Mouse (Mus musculus) cerebellum, postnatal 25 days (tissue): ENCODE data around the gene Dock8.

ENCODE experiments used
- DNase-seq, 2 experiments: peaks; one replicate each; pipeline ENCODE4 v3.0.0; 2021; ENCODE audit warnings: mixed read lengths in 2 of 2

Dock8 gene

GRCm38 (mm10) chr19:25132322-25132721 is 133.0 kb downstream of the Dock8 start:
- peak in 1 of 2 experiments; percentile 21 for DNase-seq

- no peak for DNase-seq
Measured at GRCm38 (mm10) chr19:25133959-25134358, 134.6 kb downstream of the Dock8 start.

- DNase-seq = no peak
Measured at GRCm38 (mm10) chr19:25136171-25136570, 136.8 kb downstream of the Dock8 start.

GRCm38 (mm10) chr19:25137907-25138820 is 138.8 kb downstream of the Dock8 start:
- no peak for DNase-seq

- peak in 1 of 2 experiments; percentile 39 for DNase-seq
Measured at GRCm38 (mm10) chr19:25144110-25145028, 145.0 kb downstream of the Dock8 start.

- no peak for DNase-seq
Measured at GRCm38 (mm10) chr19:25145116-25145515, 145.8 kb downstream of the Dock8 start.

- no peak for DNase-seq
Measured at GRCm38 (mm10) chr19:25146122-25146521, 146.8 kb downstream of the Dock8 start.

- no peak for DNase-seq
Measured at GRCm38 (mm10) chr19:25149788-25150187, 150.5 kb downstream of the Dock8 start.

GRCm38 (mm10) chr19:25154506-25155178 is 155.3 kb downstream of the Dock8 start:
- no peak for DNase-seq

GRCm38 (mm10) chr19:25155250-25155649 is 155.9 kb downstream of the Dock8 start:
- no peak for DNase-seq

- DNase-seq = no peak
Measured at GRCm38 (mm10) chr19:25155709-25156108, 156.4 kb downstream of the Dock8 start.

- DNase-seq = no peak
Measured at GRCm38 (mm10) chr19:25162270-25162669, 162.9 kb downstream of the Dock8 start.

GRCm38 (mm10) chr19:25163426-25163825 is 164.1 kb downstream of the Dock8 start:
- no peak for DNase-seq

- DNase-seq = no peak
Measured at GRCm38 (mm10) chr19:25166412-25166811, 167.1 kb downstream of the Dock8 start.

GRCm38 (mm10) chr19:25171395-25171794 is 172.1 kb downstream of the Dock8 start:
- no peak for DNase-seq

- DNase-seq = no peak
Measured at GRCm38 (mm10) chr19:25176746-25177145, 177.4 kb downstream of the Dock8 start.

- DNase-seq = no peak
Measured at GRCm38 (mm10) chr19:25180024-25180423, 180.7 kb downstream of the Dock8 start.

GRCm38 (mm10) chr19:25180547-25180946 is 181.2 kb downstream of the Dock8 start:
- DNase-seq = no peak

GRCm38 (mm10) chr19:25184076-25184475 is 184.7 kb downstream of the Dock8 start:
- no peak for DNase-seq

- no peak for DNase-seq
Measured at GRCm38 (mm10) chr19:25186316-25186715, 187.0 kb downstream of the Dock8 start.

- no peak for DNase-seq
Measured at GRCm38 (mm10) chr19:25187681-25188080, 188.3 kb downstream of the Dock8 start.

- peak in 1 of 2 experiments; percentile 41 for DNase-seq
Measured at GRCm38 (mm10) chr19:25193751-25194150, 194.4 kb downstream of the Dock8 start.
